Mouse (Mus musculus) myocyte (in vitro differentiated cells): ENCODE measurements at regions not wholly inside any gene's neighbourhood (a gene's known extent, or its start where the extent isn't known, plus 50 kb on each side); places are given as distances from the start of the nearest gene placed in this dataset.
A peak's percentile ranks its signal among the peaks of the same experiment; 100 is the strongest.

Experiments
- H3K27me3 ChIP-seq: one replicate; pipeline ENCODE4 v1.6.1; 2011; ENCODE audit not compliant: control insufficient read depth, insufficient read depth, insufficient read length
- H3K36me3 ChIP-seq: one replicate; pipeline ENCODE4 v1.6.1; 2011; ENCODE audit not compliant: control insufficient read depth, insufficient read depth
- H3K4me2 ChIP-seq: one replicate; pipeline ENCODE4 v1.6.1; 2011; ENCODE audit warnings: low read depth, control low read depth
- H3K4me3 ChIP-seq: one replicate; pipeline ENCODE4 v1.5.1; 2011; ENCODE audit warnings: mild to moderate bottlenecking, control low read depth, moderate library complexity
- H3K79me2 ChIP-seq: one replicate; pipeline ENCODE4 v1.6.1; 2011; ENCODE audit not compliant: control insufficient read depth, insufficient read depth
- H3ac ChIP-seq: one replicate; pipeline ENCODE4 v1.6.1; 2011; ENCODE audit not compliant: control insufficient read depth, insufficient read length
- CEBPB ChIP-seq: IDR thresholded peaks from 2 replicates; pipeline ENCODE4 v1.6.1; 2011; ENCODE audit warnings: mild to moderate bottlenecking, moderate library complexity; ENCODE audit not compliant: poor library complexity, insufficient read depth, severe bottlenecking
- E2F4 ChIP-seq: IDR thresholded peaks from one replicate; pipeline ENCODE4 v1.6.1; 2011; ENCODE audit warnings: mild to moderate bottlenecking, control low read depth, moderate library complexity; ENCODE audit not compliant: insufficient read depth
- MAX ChIP-seq: IDR thresholded peaks from one replicate; pipeline ENCODE4 v1.6.1; 2011; ENCODE audit warnings: low read depth, mild to moderate bottlenecking, control low read depth
- MYOD1 ChIP-seq, 3 experiments: IDR thresholded peaks; one replicate each; pipeline ENCODE4 v1.6.1; 2011; ENCODE audit warnings: control low read depth in 2 of 3, low read depth in 2 of 3, mild to moderate bottlenecking in 2 of 3, moderate library complexity in 1 of 3; ENCODE audit not compliant: insufficient read length in 2 of 3, control insufficient read depth in 1 of 3
- MYOG ChIP-seq, 3 experiments: IDR thresholded peaks; one replicate each; pipeline ENCODE4 v1.6.1; 2011; ENCODE audit warnings: control low read depth in 2 of 3, low read depth in 2 of 3, mild to moderate bottlenecking in 2 of 3; ENCODE audit not compliant: insufficient read length in 2 of 3, control insufficient read depth in 1 of 3, insufficient read depth in 1 of 3
- POLR2A ChIP-seq: IDR thresholded peaks from one replicate; pipeline ENCODE4 v1.6.1; 2011; ENCODE audit warnings: low read depth, mild to moderate bottlenecking, control low read depth, moderate library complexity; ENCODE audit not compliant: insufficient read length
- POLR2AphosphoS2 ChIP-seq: IDR thresholded peaks from one replicate; pipeline ENCODE4 v1.6.1; 2011; ENCODE audit warnings: low read depth, control low read depth; ENCODE audit not compliant: insufficient read length
- REST ChIP-seq: IDR thresholded peaks from one replicate; pipeline ENCODE4 v1.6.1; 2011; ENCODE audit warnings: mild to moderate bottlenecking, control low read depth, moderate library complexity; ENCODE audit not compliant: insufficient read depth, insufficient read length
- SRF ChIP-seq: IDR thresholded peaks from one replicate; pipeline ENCODE4 v1.6.1; 2011; ENCODE audit warnings: low read depth; ENCODE audit not compliant: control insufficient read depth, insufficient read length
- TCF12 ChIP-seq: IDR thresholded peaks from one replicate; pipeline ENCODE4 v1.6.1; 2011; ENCODE audit warnings: mild to moderate bottlenecking, control low read depth; ENCODE audit not compliant: poor library complexity, insufficient read depth, severe bottlenecking
- TCF3 ChIP-seq: IDR thresholded peaks from one replicate; pipeline ENCODE4 v1.6.1; 2011; ENCODE audit warnings: low read depth, control low read depth; ENCODE audit not compliant: insufficient read length
- USF1 ChIP-seq: IDR thresholded peaks from one replicate; pipeline ENCODE4 v1.6.1; 2011; ENCODE audit warnings: low read depth, mild to moderate bottlenecking, control low read depth, moderate library complexity

DNA sequence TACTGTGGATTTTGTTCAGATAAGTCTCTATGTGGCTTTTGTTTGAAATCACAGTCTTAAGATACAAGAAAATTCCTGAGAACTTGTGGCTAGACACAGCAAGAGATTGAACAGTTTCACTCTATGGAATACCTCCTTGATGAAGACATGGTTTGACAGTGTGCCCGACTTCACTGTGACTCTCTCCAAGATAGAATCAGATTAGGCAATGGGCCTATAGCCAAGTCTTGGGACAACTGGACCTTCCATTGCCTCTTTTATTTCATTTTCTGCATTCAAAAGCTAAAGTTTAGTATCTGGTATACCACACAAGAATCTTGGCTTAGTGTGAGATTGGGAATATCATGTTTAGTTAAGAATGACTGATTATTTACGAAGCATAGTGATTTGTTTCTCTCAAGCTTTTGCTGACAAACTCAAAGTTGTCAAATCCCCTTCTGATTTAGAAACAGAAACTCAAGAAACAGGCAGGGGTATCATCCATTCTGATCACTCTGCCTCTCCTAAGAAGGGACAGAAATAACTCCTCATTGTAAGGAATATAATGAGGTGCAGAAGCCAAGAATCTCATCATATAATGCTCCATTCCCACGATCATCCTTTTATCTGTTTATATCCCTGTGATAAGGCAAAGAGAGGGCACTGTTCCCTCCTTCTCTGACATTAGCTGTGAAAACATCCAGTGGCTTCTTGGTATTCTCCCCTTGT lies 317.6 kb upstream of the Rasgrp1 start:
- no peak for TF ChIP-seq SRF
- Histone ChIP-seq H3ac (no peak overlapping the region), H3K4me2 (no peak overlapping the region), H3K4me3 (no peak overlapping the region), H3K27me3 (no peaks in the 10 kb centered on the region), H3K79me2 (no peaks in the 10 kb centered on the region), H3K36me3 (no peaks in the 10 kb centered on the region)

DNA sequence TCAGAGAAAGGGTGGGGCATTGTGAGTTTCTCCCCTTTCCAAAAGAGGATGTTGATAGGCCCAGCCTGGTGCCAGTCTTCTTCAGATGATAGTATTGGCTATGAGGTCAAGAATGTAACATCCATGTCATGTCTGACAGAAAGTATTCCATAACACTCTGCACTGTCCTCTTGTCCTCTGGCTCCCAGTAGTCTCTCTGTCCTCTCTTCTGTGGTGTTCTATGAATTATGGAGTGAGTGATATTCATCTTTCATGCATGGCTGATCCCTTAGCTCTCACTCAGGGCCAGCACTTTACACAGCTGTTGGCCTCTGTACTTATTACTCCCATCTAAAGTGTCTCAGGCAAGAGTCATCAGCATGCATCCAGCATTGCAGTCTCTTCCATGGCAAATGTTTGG lies 319.9 kb upstream of the Rasgrp1 start:
- Histone ChIP-seq H3ac (no peak overlapping the region), H3K36me3 (no peaks in the 10 kb centered on the region)
- TF ChIP-seq MYOD1 (IDR thresholded peaks at IDR 0.05; ENCODE audit: control insufficient read depth in 1 of 3, insufficient read length in 2 of 3, low read depth in 2 of 3) (no peak), TCF3 (no peak), E2F4 (no peak), MYOG (IDR thresholded peaks at IDR 0.05; ENCODE audit: control insufficient read depth in 1 of 3, insufficient read depth in 1 of 3, insufficient read length in 2 of 3, low read depth in 2 of 3) (no peak), USF1 (no peak), REST (no peak), SRF (no peak), POLR2AphosphoS2 (no peak), POLR2A (no peak), MAX (no peak), CEBPB (no peak), TCF12 (no peak)

DNA sequence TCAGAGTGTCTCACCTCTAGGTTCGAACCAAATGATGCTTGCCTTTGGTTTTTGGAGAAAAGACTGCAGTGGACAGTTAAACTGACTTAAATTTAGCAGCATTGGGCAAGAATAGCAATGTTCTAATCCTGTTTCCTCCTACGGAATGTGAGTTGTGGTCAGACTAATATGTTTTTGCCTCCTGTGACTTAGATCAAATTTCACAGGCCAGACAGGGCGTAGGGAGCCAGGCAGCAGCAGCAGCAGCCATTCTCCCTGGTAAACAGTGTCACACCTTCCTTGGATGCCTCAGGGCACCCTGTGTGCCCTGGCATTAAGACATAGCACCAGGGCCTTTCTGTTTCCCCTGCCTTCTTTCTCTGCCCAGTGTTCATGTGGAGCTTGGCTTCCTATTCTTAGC lies 323.7 kb upstream of the Rasgrp1 start:
- no peaks in the 10 kb centered on the region for H3K27me3 ChIP-seq
- H3K4me3 ChIP-seq = no peak overlapping the region
- TF ChIP-seq MYOG (IDR thresholded peaks at IDR 0.05; ENCODE audit: control insufficient read depth in 1 of 3, insufficient read depth in 1 of 3, insufficient read length in 2 of 3, low read depth in 2 of 3) = peak in 1 of 3 experiments; percentile 72
- TF ChIP-seq CEBPB = peak; percentile 77
- TF ChIP-seq SRF = no peak
- no peak for TF ChIP-seq REST
- peak in 2 of 3 experiments; percentile 25 to 62 for TF ChIP-seq MYOD1 (IDR thresholded peaks at IDR 0.05; ENCODE audit: control insufficient read depth in 1 of 3, insufficient read length in 2 of 3, low read depth in 2 of 3)
- TF ChIP-seq TCF12 = peak; percentile 20
- TF ChIP-seq MAX = no peak
- TF ChIP-seq POLR2AphosphoS2 = no peak
- no peaks in the 10 kb centered on the region for H3K79me2 ChIP-seq
- no peaks in the 10 kb centered on the region for H3K36me3 ChIP-seq
- H3ac ChIP-seq = no peak overlapping the region
- peak overlapping the region; percentile 52 for H3K4me2 ChIP-seq

More for the DNA sequence above, 319.9 kb upstream of the Rasgrp1 start:
- H3K79me2 ChIP-seq = no peaks in the 10 kb centered on the region
- no peak overlapping the region for H3K4me3 ChIP-seq
- H3K27me3 ChIP-seq = no peaks in the 10 kb centered on the region
- no peak overlapping the region for H3K4me2 ChIP-seq

- Histone ChIP-seq H3K4me2 (peak overlapping the region; percentile 62), H3K4me3 (no peak overlapping the region), H3K79me2 (no peaks in the 10 kb centered on the region), H3ac (no peak overlapping the region), H3K36me3 (no peaks in the 10 kb centered on the region), H3K27me3 (no peaks in the 10 kb centered on the region)
- TF ChIP-seq MYOD1 (IDR thresholded peaks at IDR 0.05; ENCODE audit: control insufficient read depth in 1 of 3, insufficient read length in 2 of 3, low read depth in 2 of 3) (no peak), TCF12 (peak; percentile 15), MAX (no peak), E2F4 (no peak), POLR2AphosphoS2 (no peak)
Measured at GRCm38 (mm10) chr2:117668137-117668536, 325.3 kb upstream of the Rasgrp1 start.

- H3K27me3 ChIP-seq = no peaks in the 10 kb centered on the region
- H3ac ChIP-seq = no peak overlapping the region
- H3K36me3 ChIP-seq = no peaks in the 10 kb centered on the region
- TF ChIP-seq CEBPB (no peak), MYOG (IDR thresholded peaks at IDR 0.05; ENCODE audit: control insufficient read depth in 1 of 3, insufficient read depth in 1 of 3, insufficient read length in 2 of 3, low read depth in 2 of 3) (no peak), POLR2A (no peak), SRF (no peak), POLR2AphosphoS2 (no peak), E2F4 (no peak), TCF3 (no peak), REST (no peak), TCF12 (no peak), MYOD1 (IDR thresholded peaks at IDR 0.05; ENCODE audit: control insufficient read depth in 1 of 3, insufficient read length in 2 of 3, low read depth in 2 of 3) (no peak), USF1 (no peak), MAX (no peak)
- H3K4me2 ChIP-seq = no peak overlapping the region
- H3K79me2 ChIP-seq = no peaks in the 10 kb centered on the region
- no peak overlapping the region for H3K4me3 ChIP-seq
Measured at GRCm38 (mm10) chr2:117674877-117675276, 332.1 kb upstream of the Rasgrp1 start.
